Mouse (Mus musculus) liver (tissue): Measurements from ENCODE around the gene Aasdh.

Experiments
- DNase-seq: peaks from one replicate; pipeline ENCODE4 v3.0.0-alpha.2; 2020; ENCODE audit warnings: mixed read lengths

Aasdh gene

DNA sequence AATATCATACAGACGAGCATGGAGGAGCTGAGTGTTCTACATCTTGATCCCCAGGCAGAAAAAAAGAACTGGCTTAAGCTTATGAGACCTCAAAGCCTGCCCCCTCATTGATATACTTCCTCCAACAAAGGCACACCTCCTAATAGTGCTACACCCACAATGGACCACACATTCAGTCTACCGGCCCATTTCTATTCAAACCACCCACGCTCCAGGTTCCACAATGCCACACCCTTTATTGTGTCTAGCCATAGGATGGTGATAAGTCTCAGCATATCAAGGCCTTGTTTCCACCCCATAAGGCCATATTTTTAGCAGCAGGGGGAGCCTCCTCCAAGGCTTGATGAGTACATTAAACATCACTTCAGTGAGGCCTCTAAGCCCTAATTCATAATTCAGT, 5.5 kb upstream of the Aasdh start:
- DNase-seq = no peak

- DNase-seq = no peak
Observed at GRCm38 (mm10) chr5:76906155-76906499, 813 bp upstream of the Aasdh start.

GRCm38 (mm10) chr5:76904713-76905404, 455 bp downstream of the Aasdh start:
- DNase-seq = no peak

DNA sequence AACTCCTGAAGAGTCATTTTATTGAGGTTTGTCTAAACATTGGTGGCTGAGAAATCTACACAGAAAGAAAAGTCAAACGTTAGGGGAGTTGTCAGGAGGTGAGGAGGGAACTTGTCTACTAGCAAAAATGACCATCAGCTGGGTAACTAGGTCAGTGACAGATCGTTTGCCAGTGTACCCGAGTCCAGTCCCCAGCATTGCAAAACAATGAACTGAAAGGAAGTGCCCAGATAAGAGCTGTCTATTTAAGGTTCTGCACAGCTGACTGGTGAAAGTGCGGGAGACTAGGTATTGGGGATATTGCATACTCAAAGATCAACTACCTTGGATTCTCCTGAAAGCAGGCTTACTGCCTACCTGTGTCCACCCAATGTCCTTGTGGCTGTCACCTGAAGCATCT, 3.2 kb downstream of the Aasdh start:
- no peak for DNase-seq

- DNase-seq = no peak
Observed at GRCm38 (mm10) chr5:76893084-76893483, 12.2 kb downstream of the Aasdh start.

DNA sequence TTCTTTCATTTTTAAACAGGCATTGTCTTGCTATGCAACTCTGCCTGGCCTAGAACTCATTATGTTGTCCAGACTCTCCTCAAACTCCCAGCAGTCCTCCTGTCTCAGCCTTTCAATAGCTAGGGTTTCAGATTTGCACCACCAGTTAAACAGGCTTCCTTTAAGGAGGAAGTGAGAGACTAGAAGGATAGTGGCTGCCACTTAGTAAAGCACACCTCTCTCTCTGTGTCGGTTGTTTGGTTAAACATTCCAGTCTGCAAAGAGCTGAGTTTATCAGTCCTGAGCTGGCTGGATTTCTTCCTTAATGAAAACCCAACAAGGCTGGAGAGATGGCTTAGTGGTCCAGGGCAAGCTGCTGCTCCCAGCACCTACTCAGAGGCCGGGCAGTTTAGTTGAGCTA, 12.7 kb downstream of the Aasdh start:
- DNase-seq = no peak

- DNase-seq = no peak
Observed at GRCm38 (mm10) chr5:76887011-76887410, 18.3 kb downstream of the Aasdh start.

- DNase-seq = no peak
Observed at GRCm38 (mm10) chr5:76884107-76884506, 21.2 kb downstream of the Aasdh start.

DNA sequence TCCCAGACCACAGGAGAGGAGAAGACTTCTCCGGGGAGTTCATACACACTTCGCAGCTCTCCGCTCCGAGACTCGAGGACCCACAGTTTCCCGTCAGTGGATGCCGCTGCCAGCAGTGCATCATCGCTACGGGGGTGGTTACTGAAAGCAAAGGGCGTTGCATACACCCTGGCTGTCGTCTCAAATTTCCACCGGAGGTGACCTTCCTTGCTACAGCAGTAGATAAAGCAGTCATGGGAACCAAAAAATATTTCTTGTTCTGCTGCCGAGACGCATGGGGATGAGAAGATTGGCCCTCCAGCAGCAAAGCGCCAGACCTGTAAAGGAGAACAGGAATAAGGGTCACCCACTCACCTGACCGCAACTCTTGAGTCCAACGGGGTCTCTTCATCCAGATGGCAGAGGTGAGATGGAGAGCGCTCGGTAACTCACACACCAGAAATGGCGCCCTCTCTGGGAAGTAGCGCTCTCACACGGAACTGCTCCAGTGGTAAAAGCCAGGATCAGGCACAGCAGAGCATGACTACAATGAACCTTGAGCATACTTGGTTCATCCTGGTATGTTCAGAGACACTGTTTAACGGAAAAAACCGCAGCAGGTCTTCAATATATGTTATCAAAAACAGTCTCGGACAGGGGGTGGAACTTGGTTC, 29.1 kb downstream of the Aasdh start:
- no peak for DNase-seq

- DNase-seq = no peak
Observed at GRCm38 (mm10) chr5:76869553-76869952, 35.8 kb downstream of the Aasdh start.

DNA sequence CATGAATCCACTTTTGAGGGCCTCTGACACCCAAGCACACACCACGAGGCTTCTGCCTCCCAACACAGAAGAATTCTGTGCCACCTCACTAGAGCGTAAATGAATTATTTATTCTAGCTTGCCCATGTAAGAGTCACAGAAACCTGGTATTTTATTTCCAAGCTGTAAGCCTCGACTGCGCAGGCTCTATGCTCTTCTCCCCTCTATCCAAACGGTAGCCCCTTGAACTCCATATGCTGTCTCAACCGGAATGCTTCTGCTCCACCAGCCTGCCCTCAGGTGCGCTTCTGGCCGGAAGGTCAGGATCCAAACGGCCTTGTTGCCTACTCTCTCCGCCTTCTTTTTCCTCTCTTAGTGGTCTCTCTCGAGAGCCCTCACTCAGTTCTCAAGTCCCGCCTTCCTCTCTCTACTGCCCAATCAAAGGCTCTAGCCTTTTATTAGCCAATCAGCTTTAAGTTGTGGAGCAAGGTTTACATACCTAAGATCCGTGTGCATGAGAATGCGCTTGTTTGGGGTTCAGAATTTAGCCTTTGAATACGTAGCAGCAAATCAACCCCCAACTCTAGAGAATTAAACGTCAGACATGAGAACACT, 36.5 kb downstream of the Aasdh start:
- DNase-seq = peak; percentile 34

GRCm38 (mm10) chr5:76866819-76867218, 38.5 kb downstream of the Aasdh start:
- DNase-seq = no peak

GRCm38 (mm10) chr5:76858444-76858843, 46.9 kb downstream of the Aasdh start:
- no peak for DNase-seq

GRCm38 (mm10) chr5:76857103-76858015, 48.0 kb downstream of the Aasdh start:
- no peak for DNase-seq

- no peak for DNase-seq
Observed at GRCm38 (mm10) chr5:76855829-76856600, 49.3 kb downstream of the Aasdh start.

- peak; percentile 84 for DNase-seq
Observed at GRCm38 (mm10) chr5:76853549-76853948, 51.8 kb downstream of the Aasdh start.

DNA sequence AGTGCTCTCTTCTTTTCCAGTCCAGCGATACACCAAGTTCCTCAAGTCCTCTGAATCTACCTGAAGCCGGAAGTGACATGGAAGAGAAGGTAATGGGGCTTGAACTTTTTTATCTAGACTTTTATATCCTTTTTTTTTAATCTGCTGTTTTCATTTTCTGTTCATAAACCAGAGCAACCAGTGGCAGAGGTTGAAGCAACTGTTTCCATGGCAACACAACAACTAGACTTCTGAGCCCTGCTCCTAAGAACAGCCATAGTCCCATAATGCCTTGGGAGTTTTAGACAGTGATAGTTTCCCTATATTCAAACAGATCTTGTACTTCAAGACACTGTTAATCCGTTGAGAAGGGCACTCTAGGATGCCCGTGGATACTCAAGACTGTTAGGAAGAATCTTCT, 54.0 kb downstream of the Aasdh start:
- no peak for DNase-seq

DNA sequence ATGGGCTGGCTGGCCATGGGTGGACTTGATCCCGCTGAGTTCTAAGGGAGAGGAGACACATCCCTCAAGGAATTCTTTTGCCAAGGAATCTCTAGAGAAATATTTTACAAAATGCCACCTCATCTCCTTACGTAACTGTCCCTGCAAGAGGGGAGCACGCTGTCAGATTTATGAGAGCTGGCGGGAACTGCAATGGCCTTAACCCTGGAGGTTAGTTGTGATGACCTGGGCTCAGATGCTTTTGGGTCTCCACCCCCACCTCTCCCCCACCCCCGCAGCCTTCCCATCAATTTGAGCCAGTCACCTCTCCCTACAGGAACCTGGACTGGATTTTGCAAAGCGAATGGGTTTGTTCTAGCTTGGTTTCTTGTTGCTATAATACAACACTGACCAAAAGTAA, 58.2 kb downstream of the Aasdh start:
- DNase-seq = no peak

- no peak for DNase-seq
Observed at GRCm38 (mm10) chr5:76844618-76845186, 60.6 kb downstream of the Aasdh start.

GRCm38 (mm10) chr5:76843851-76844419, 61.4 kb downstream of the Aasdh start:
- DNase-seq = no peak

DNA sequence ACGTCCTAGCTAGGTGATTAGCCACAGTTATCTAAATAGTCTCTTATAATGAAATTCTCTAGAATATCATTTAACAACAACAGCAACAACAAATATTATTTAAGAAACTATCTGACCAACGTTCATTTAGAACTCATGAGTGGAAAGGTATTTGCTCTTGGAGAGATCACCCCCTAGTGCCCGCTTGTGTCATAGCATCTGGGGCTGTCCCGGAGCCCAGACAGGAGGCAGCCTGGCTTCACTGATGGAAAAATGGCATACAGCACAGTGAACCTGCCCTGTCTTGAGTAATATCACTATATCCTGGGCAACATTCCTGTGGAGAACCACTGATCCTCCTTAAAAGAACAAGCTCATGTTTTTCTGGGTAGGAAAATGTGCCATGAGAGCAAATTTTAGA, 61.9 kb downstream of the Aasdh start:
- DNase-seq = peak; percentile 74

DNA sequence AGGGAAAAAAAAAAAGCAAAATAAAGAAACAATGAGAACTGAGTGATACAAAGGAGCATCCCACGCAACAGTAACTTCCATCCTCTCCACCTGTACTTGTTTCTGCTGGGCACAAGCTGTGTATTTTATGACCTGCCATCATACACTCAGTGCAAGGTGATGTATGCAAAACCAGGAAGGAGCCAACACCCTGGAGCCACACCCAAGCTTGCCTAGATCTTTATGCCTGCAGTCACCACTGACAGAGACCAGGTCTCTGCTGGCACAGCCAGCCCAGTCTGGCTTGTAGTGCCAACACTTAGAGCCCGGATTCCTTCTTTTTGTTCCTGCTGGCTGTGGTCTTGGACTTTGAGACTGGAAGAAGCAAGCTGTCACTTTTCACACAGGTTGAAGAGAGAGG, 63.5 kb downstream of the Aasdh start:
- DNase-seq = no peak
